Mouse (Mus musculus): Measurements from ENCODE around the gene AC124502.3.

The AC124502.3 gene

GRCm38 (mm10) chr19:5060365-5061330 lies 22.0 kb downstream of the AC124502.3 start:
- DNase-seq = no peak

- no peak for DNase-seq
Observed at GRCm38 (mm10) chr19:5062041-5062440, 23.4 kb downstream of the AC124502.3 start.

- no peak for DNase-seq
Observed at GRCm38 (mm10) chr19:5062446-5062845, 23.8 kb downstream of the AC124502.3 start.

DNA sequence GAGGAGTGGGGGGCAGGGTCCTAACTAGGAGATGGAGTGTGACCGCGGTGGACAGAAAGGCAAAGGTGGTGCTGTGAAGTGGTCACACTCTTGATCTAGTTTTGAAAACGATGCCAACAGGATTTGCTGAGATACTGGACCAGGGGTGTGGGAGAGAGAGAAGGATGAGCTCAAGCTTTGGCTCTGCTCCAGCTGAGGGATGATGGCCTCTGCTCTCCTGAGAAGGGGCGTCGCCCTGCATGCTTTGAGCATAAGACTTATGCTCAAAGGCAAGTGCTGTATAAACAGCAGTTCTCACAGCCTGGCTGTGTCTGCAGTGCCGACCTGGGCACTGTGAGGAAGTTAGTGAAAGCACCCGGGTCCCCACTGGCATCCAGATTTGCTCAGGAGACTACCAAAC lies 26.4 kb downstream of the AC124502.3 start:
- DNase-seq = no peak

DNA sequence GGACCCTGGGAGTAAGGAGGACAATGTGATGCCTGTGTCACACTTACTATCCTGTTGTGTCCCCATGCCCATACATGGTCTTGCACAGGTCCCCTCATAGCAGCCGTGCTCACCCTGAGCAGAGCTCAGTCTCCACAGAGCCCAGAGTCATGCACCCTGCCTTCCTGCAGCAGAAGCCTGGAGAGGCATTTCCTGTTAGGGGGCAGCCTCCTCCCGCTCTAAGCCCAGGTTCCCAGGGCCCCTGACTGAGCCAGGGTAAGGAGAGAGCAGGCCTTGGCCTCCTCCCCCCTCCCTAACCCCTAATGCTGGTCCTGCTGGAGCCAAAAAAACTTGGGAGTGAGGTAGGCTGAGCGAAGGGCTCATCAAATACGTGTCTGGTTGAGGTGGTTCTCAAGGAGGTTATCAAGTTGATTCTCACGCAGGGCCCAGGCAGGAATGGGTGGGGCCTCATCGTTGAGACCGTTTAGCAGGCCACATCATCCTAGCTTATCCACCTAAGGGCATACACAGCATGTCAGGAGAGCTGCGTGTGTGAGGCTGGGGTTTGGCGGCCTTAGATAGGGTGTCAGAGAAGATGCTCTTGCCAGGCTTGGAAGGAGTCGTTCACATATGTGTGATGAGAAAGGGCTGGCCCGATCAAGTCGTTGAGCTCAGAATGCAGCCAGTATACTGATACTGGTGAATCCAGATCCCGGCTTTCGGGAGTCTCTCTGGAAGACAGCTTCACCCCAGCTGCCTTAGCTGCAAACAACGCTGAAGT lies 28.5 kb downstream of the AC124502.3 start:
- DNase-seq = no peak

- DNase-seq = no peak
Observed at GRCm38 (mm10) chr19:5067867-5068569, 29.3 kb downstream of the AC124502.3 start, which contains the start of gene Cd248. Cd248 (plus strand) TSS chr19:5068078.

DNA sequence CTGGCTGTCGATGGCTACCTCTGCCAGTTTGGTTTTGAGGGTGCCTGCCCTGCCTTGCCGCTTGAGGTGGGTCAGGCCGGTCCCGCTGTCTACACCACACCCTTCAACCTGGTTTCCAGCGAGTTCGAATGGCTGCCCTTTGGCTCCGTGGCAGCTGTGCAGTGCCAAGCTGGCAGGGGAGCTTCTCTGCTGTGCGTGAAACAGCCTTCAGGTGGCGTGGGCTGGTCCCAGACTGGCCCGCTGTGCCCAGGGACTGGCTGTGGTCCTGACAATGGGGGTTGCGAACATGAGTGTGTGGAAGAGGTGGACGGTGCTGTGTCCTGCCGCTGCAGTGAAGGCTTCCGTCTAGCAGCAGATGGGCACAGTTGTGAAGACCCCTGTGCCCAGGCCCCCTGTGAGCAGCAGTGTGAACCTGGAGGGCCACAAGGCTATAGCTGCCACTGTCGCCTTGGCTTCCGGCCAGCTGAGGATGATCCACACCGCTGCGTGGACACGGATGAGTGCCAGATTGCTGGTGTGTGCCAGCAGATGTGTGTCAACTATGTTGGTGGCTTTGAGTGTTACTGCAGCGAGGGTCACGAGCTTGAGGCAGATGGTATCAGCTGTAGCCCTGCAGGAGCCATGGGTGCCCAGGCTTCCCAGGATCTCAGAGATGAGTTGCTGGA lies 30.0 kb downstream of the AC124502.3 start:
- DNase-seq = no peak

- no peak for DNase-seq
Observed at GRCm38 (mm10) chr19:5069486-5069885, 30.8 kb downstream of the AC124502.3 start.

- no peak for DNase-seq
Observed at GRCm38 (mm10) chr19:5069978-5070377, 31.3 kb downstream of the AC124502.3 start.

GRCm38 (mm10) chr19:5071077-5071476 lies 32.4 kb downstream of the AC124502.3 start:
- DNase-seq = no peak

GRCm38 (mm10) chr19:5071545-5072369 lies 33.1 kb downstream of the AC124502.3 start:
- DNase-seq = peak in 1 of 2 experiments; percentile 36

DNA sequence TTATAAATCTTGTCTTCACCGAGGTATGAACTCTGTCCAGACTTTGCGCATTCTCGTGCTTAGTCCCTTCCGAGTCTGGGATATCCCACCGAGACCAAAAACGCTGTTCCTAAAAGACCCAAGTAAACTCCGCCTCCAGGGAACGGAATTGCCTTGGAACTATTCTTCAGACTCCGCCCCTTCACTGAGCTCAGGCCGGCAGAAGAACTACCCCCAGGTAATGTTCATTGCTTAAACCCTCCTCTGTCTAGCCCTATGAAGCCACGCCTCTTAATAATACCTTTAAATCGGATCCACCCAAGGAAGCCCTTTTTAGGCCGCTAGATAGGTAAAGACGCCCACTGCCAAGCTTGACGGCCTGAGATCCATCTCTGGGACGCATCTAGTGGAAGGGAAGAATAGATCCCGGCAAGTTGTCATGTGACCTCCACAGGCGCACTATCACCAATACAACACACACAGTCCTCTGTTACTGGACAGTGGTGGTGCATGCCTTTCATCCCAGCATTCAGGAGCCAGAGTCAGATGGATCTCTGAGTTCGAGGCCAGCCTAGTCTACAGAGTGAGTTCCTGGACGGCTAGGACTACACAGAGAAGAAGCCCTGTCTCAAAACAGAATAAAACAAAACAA lies 33.8 kb downstream of the AC124502.3 start:
- no peak for DNase-seq

GRCm38 (mm10) chr19:5073028-5073427 lies 34.3 kb downstream of the AC124502.3 start:
- DNase-seq = peak in 1 of 2 experiments; percentile 37

DNA sequence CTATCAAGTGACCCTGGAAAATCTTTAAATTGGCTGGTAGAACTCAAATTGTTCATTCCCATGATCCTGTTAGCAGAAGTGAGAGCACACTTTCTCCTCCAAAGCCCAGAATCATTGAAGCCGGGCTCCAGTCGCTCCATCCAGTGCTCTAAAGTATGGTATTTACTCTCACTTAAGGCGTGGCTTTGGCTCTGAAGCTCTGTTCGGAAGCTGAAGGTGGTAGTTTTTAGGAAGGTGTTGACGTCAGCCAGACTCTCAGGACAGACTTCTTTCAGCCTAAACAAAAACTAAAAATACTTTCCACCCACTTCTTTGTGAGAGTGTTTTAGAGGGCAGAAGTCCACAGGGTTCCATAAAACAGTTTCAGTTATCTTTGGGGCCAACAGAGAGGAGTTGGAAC lies 34.8 kb downstream of the AC124502.3 start:
- no peak for DNase-seq

- DNase-seq = no peak
Observed at GRCm38 (mm10) chr19:5079279-5079678, 40.6 kb downstream of the AC124502.3 start.

DNA sequence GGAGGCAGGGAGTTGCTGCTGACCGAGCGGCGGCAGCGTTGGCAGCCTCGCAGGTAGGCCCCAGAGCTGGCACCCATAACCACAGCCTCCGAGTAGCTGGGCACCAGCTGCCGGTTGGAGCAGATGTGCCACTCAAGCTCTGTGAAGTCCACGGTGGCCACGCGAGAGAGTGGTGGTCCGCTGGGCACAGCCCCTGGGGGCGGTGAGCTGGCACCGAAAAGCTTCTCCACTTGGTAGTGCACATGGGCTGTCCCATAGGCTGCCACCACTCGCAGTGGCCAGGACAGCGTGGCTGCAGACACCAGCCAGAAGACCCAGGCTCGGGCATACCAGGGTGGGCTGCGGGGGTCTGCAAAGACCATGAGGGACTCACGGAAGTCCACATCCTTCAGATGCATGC lies 43.3 kb downstream of the AC124502.3 start:
- no peak for DNase-seq

DNA sequence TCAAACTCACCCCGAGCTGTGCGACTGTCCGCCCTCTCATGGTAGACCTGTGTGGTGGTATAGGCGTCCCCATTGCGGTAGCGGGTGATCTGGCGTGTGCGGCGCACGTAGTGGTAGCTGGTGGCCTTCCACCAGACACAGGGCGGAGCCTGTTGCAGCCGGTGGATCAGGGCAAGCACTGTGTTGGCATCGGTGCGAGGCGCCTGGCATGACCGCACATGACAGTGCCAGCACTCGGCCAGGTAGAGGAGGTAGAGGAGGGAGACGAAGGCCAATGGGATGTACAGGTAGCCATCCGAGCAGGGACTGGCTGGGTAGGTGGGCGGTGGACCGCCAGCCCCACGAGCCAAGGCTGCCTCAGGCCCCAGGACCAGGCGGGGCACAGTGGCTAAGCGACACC lies 43.9 kb downstream of the AC124502.3 start:
- DNase-seq = no peak

- no peak for DNase-seq
Observed at GRCm38 (mm10) chr19:5083961-5084833, 45.5 kb downstream of the AC124502.3 start.

DNA sequence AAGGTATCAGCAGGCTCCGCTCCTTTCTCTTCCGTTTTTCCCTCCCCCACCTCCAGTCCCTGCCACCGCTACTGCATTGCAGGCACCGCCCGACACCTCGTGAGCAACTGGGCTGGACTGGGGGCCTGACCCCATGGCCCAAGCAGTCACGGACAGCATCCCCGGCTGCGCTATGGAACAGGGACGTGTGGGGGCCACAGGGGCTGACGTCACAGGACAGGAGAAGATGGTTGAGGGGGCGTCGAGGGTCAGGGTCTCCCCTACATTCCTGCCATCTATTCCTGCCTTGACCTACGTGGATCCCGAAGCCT lies 46.1 kb downstream of the AC124502.3 start:
- no peak for DNase-seq
